Mouse (Mus musculus) hindbrain, embryonic 15.5 days (tissue): ENCODE measurements at regions not wholly inside any gene's neighbourhood (a gene's known extent, or its start where the extent isn't known, plus 50 kb on each side); places are given as distances from the start of the nearest gene placed in this dataset.
A peak's percentile ranks its signal among the peaks of the same experiment; 100 is the strongest.

ENCODE experiments used
- ATAC-seq: fragments of 200-750 bp; cut with Nextera tagmentation; 2 replicates; pipeline ENCODE4 v1.8.0; 2017; ENCODE audit warnings: low read depth, moderate number of reproducible peaks, moderate TSS enrichment; ENCODE audit not compliant: low FRiP score
- H3K27ac ChIP-seq: fragments of 300-500 bp; sonication (generic); replicated peaks from 2 replicates; pipeline ENCODE4 v1.5.1; 2015; ENCODE audit warnings: mild to moderate bottlenecking, inconsistent platforms
- H3K27me3 ChIP-seq: fragments of 300-500 bp; sonication (generic); 2 replicates; pipeline ENCODE4 v1.6.1; 2015; ENCODE audit warnings: control low read depth, inconsistent platforms
- H3K36me3 ChIP-seq: fragments of 300-500 bp; sonication (generic); 2 replicates; pipeline ENCODE4 v1.6.1; 2015; ENCODE audit warnings: control low read depth, inconsistent platforms
- H3K4me1 ChIP-seq: fragments of 300-500 bp; sonication (generic); replicated peaks from 2 replicates; pipeline ENCODE4 v1.6.1; 2015; ENCODE audit warnings: control low read depth, inconsistent platforms
- H3K4me2 ChIP-seq: fragments of 300-500 bp; sonication (generic); 2 replicates; pipeline ENCODE4 v1.6.1; 2015; ENCODE audit warnings: moderate library complexity, mild to moderate bottlenecking, inconsistent platforms
- H3K4me3 ChIP-seq: fragments of 300-500 bp; sonication (generic); 2 replicates; pipeline ENCODE4 v1.5.1; 2015; ENCODE audit warnings: mild to moderate bottlenecking, inconsistent platforms
- H3K9ac ChIP-seq: fragments of 300-500 bp; sonication (generic); 2 replicates; pipeline ENCODE4 v1.6.1; 2015; ENCODE audit warnings: inconsistent platforms
- H3K9me3 ChIP-seq: fragments of 300-500 bp; sonication (generic); 2 replicates; pipeline ENCODE4 v1.6.1; 2016; ENCODE audit warnings: control low read depth, inconsistent platforms
- WGBS: fragments of 180-500 bp; shearing (Covaris S2); methylation state at CpG from one replicate; pipeline ENCODE4 v1.1.7; 2015; 5-methylcytosine and 5-hydroxymethylcytosine counted together

- no peak overlapping the region for H3K9ac ChIP-seq
- H3K9me3 ChIP-seq, result no peaks in the 10 kb centered on the region
- H3K4me3 ChIP-seq, result no peak overlapping the region
- no peak overlapping the region for H3K4me2 ChIP-seq
- H3K27ac ChIP-seq, result no peak overlapping the region
- no peaks in the 10 kb centered on the region for H3K36me3 ChIP-seq
- WGBS, result 70% methylated on average over 4 of the region's 4 CpGs
- H3K27me3 ChIP-seq, result no peaks in the 10 kb centered on the region
- peaks cover 3% of the 10 kb centered on the region for H3K4me1 ChIP-seq
- no peak for ATAC-seq
Observed at GRCm38 (mm10) chr16:9275426-9275825, 445.5 kb downstream of the 1810013L24Rik start.

DNA sequence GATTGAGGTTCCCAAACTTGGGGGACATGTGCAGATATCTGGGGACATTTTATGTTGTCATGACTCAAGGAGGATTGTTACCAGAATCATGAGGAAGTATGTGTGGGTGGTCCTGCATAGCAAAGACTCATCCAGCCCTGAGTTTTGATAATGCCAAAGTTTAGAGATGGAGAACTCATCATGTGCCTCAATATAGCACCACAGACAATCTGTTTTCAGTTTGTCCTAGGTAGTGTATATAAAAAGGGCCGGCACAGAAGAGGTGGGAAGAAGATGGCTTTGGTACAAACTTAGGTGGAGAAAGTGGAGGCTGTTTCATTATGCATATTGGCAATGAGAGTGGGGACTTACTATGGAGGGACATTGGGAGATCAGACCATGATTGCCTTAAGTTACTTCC, 447.2 kb downstream of the 1810013L24Rik start:
- H3K9me3 ChIP-seq, result no peaks in the 10 kb centered on the region
- no peak overlapping the region for H3K4me2 ChIP-seq
- WGBS, result 93% methylated on average over 1 of the region's 1 CpGs
- peaks cover 15% of the 10 kb centered on the region for H3K4me1 ChIP-seq
- H3K4me3 ChIP-seq, result no peak overlapping the region
- no peaks in the 10 kb centered on the region for H3K36me3 ChIP-seq
- no peak overlapping the region for H3K27ac ChIP-seq
- H3K27me3 ChIP-seq, result no peaks in the 10 kb centered on the region
- no peak for ATAC-seq
- H3K9ac ChIP-seq, result no peak overlapping the region

DNA sequence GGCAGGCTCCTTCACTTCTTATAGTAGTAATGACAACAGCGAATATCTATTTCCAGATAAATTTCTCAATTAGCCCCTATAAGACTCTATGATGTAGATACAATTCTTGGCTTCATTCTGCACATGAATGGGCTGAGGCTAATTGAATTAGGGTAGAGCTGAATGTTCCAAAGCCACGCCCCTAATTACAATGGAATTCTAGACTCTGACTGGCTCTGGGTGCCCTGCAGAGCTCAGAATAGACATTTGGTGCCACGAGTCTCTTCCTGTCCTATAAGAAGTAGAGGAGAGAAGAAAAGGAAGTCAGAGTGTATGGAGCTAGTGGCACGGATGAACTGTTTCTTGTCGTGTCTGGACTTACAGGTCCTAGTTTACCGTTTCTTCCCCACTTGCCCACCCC, 449.8 kb downstream of the 1810013L24Rik start:
- Histone ChIP-seq H3K9ac (no peak overlapping the region), H3K27ac (0 out of 2 replicates have a peak overlapping the region, but pooled peaks have one; percentile 67), H3K4me3 (no peak overlapping the region), H3K4me1 (peaks cover 15% of the 10 kb centered on the region), H3K36me3 (no peaks in the 10 kb centered on the region), H3K27me3 (no peaks in the 10 kb centered on the region), H3K9me3 (no peaks in the 10 kb centered on the region), H3K4me2 (no peak overlapping the region)
- 54% methylated on average over 6 of the region's 6 CpGs for WGBS
- no peak for ATAC-seq

- Histone ChIP-seq H3K27me3 (no peaks in the 10 kb centered on the region), H3K27ac (peak overlapping the region; percentile 67), H3K4me2 (no peak overlapping the region), H3K9ac (no peak overlapping the region), H3K9me3 (no peaks in the 10 kb centered on the region), H3K4me3 (no peak overlapping the region), H3K36me3 (no peaks in the 10 kb centered on the region), H3K4me1 (peaks cover 15% of the 10 kb centered on the region)
- 48% methylated on average over 4 of the region's 4 CpGs for WGBS
- ATAC-seq, result 0 out of 2 replicates have a peak, but pooled peaks have one; percentile 45
Observed at GRCm38 (mm10) chr16:9280431-9280830, 450.5 kb downstream of the 1810013L24Rik start.

GRCm38 (mm10) chr16:9280931-9281330, 451.0 kb downstream of the 1810013L24Rik start:
- H3K9me3 ChIP-seq, result no peaks in the 10 kb centered on the region
- no peaks in the 10 kb centered on the region for H3K36me3 ChIP-seq
- H3K4me2 ChIP-seq, result peak overlapping the region; percentile 2; the same call in 1 of the 2 replicates
- no peak overlapping the region for H3K4me3 ChIP-seq
- no peaks in the 10 kb centered on the region for H3K27me3 ChIP-seq
- WGBS, result 3% methylated on average over 5 of the region's 5 CpGs
- no peak overlapping the region for H3K9ac ChIP-seq
- peak overlapping the region; percentile 67 for H3K27ac ChIP-seq
- peaks cover 15% of the 10 kb centered on the region for H3K4me1 ChIP-seq
- ATAC-seq, result peak; percentile 93

- no peaks in the 10 kb centered on the region for H3K9me3 ChIP-seq
- no peaks in the 10 kb centered on the region for H3K27me3 ChIP-seq
- no peak overlapping the region for H3K4me3 ChIP-seq
- peaks cover 15% of the 10 kb centered on the region for H3K4me1 ChIP-seq
- H3K36me3 ChIP-seq, result no peaks in the 10 kb centered on the region
- H3K4me2 ChIP-seq, result no peak overlapping the region
- 44% methylated on average over 3 of the region's 3 CpGs for WGBS
- no peak overlapping the region for H3K9ac ChIP-seq
- no peak for ATAC-seq
- H3K27ac ChIP-seq, result no peak overlapping the region
Observed at GRCm38 (mm10) chr16:9284423-9284822, 454.5 kb downstream of the 1810013L24Rik start.

DNA sequence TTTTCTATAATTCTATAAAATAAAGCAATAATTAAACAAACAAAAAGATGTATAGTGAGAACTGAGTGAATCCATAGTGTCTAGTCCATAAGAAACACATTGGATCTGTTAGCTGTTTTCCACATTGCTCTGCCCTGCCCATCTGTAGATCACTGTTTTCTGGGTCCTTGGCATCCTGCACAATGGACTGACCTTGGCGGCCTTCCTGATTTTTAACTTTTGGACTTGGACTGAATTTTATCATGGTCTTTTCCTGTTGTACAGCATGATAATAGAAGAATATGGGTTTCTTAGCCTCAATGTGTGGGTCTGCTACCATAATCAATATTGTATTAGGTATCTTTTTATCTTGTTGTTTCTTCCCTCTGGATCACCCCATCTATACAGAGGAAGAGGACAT, 456.0 kb downstream of the 1810013L24Rik start:
- no peak overlapping the region for H3K9ac ChIP-seq
- H3K4me2 ChIP-seq, result no peak overlapping the region
- ATAC-seq, result no peak
- no peak overlapping the region for H3K27ac ChIP-seq
- peaks cover 7% of the 10 kb centered on the region for H3K4me1 ChIP-seq
- H3K4me3 ChIP-seq, result no peak overlapping the region
- WGBS, result 95% methylated on average over 1 of the region's 1 CpGs
- H3K9me3 ChIP-seq, result no peaks in the 10 kb centered on the region
- no peaks in the 10 kb centered on the region for H3K36me3 ChIP-seq
- H3K27me3 ChIP-seq, result no peaks in the 10 kb centered on the region

DNA sequence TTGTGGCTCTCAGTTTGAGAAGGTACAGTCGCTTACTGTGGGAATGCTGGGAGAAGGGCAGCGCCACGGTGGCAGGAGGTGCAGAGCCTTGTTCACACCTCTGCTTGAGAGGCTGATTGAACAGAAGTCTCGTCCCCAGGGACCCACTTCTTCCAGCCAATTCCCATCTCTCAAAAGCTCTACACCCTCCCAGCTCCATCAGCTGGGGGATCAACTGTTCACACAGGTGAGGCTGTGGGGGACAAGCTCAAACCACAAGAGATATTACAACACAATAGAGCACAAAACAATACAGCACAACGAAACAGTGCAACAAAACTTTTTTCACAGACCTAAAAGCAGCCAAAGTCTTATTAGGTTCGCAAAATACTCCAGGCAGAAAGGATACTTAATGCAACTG, 457.7 kb downstream of the 1810013L24Rik start:
- H3K36me3 ChIP-seq, result no peaks in the 10 kb centered on the region

GRCm38 (mm10) chr16:9291356-9292020, 461.6 kb downstream of the 1810013L24Rik start:
- Histone ChIP-seq H3K9ac (no peak overlapping the region), H3K27me3 (no peaks in the 10 kb centered on the region), H3K27ac (no peak overlapping the region), H3K4me2 (no peak overlapping the region), H3K4me1 (no peaks in the 10 kb centered on the region), H3K9me3 (no peaks in the 10 kb centered on the region), H3K4me3 (no peak overlapping the region), H3K36me3 (no peaks in the 10 kb centered on the region)
- 57% methylated on average over 4 of the region's 4 CpGs for WGBS
- no peak for ATAC-seq

More for the DNA sequence above, 457.7 kb downstream of the 1810013L24Rik start:
- no peak overlapping the region for H3K4me3 ChIP-seq
- no peak overlapping the region for H3K4me2 ChIP-seq
- H3K27ac ChIP-seq, result no peak overlapping the region
- no peak for ATAC-seq
- WGBS, result 89% methylated on average over 6 of the region's 6 CpGs
- no peaks in the 10 kb centered on the region for H3K4me1 ChIP-seq
- no peaks in the 10 kb centered on the region for H3K9me3 ChIP-seq
- no peak overlapping the region for H3K9ac ChIP-seq
- H3K27me3 ChIP-seq, result no peaks in the 10 kb centered on the region

GRCm38 (mm10) chr16:9303134-9303533, 473.2 kb downstream of the 1810013L24Rik start:
- WGBS, result 88% methylated on average over 4 of the region's 4 CpGs
- H3K9me3 ChIP-seq, result no peaks in the 10 kb centered on the region
- ATAC-seq, result no peak
- no peaks in the 10 kb centered on the region for H3K36me3 ChIP-seq
- H3K27ac ChIP-seq, result no peak overlapping the region
- no peaks in the 10 kb centered on the region for H3K4me1 ChIP-seq
- no peak overlapping the region for H3K4me2 ChIP-seq
- no peaks in the 10 kb centered on the region for H3K27me3 ChIP-seq
- no peak overlapping the region for H3K9ac ChIP-seq
- no peak overlapping the region for H3K4me3 ChIP-seq

GRCm38 (mm10) chr16:9304079-9304478, 474.2 kb downstream of the 1810013L24Rik start:
- no peak for ATAC-seq
- Histone ChIP-seq H3K27ac (no peak overlapping the region), H3K9me3 (no peaks in the 10 kb centered on the region), H3K36me3 (no peaks in the 10 kb centered on the region), H3K4me1 (no peaks in the 10 kb centered on the region), H3K9ac (no peak overlapping the region), H3K4me2 (no peak overlapping the region), H3K4me3 (no peak overlapping the region), H3K27me3 (no peaks in the 10 kb centered on the region)
- 98% methylated on average over 1 of the region's 1 CpGs for WGBS

GRCm38 (mm10) chr16:9310744-9311143, 480.8 kb downstream of the 1810013L24Rik start:
- Histone ChIP-seq H3K27me3 (no peaks in the 10 kb centered on the region), H3K27ac (no peak overlapping the region), H3K9me3 (no peaks in the 10 kb centered on the region), H3K9ac (no peak overlapping the region), H3K36me3 (no peaks in the 10 kb centered on the region), H3K4me2 (no peak overlapping the region), H3K4me3 (no peak overlapping the region), H3K4me1 (no peaks in the 10 kb centered on the region)
- ATAC-seq, result no peak
- WGBS, result 40% methylated on average over 1 of the region's 1 CpGs

DNA sequence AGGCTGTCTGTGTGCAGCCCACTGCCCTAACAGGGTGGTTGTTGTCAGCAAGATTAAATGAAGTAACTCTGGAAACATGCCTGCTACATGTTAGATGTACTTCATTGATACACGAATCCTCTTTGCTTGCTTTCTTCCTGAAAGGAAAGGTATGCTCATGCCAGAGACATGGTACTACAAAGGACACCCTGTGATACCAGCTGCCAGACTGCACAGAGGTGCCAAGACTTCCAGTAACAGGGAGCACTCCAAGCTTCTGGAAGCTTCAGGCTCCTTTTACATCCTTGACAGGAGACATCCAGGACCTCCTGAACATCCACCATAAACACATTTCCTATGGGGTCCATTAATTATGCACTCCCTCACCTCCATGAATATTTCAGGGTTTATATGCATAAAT, 505.7 kb downstream of the 1810013L24Rik start:
- Histone ChIP-seq H3K36me3 (no peaks in the 10 kb centered on the region), H3K4me1 (peaks cover 9% of the 10 kb centered on the region; the same call in 1 of the 2 replicates), H3K4me2 (no peak overlapping the region), H3K27me3 (no peaks in the 10 kb centered on the region), H3K4me3 (no peak overlapping the region), H3K27ac (no peak overlapping the region), H3K9ac (no peak overlapping the region), H3K9me3 (no peaks in the 10 kb centered on the region)
- no peak for ATAC-seq
- 81% methylated on average over 1 of the region's 1 CpGs for WGBS
